Mouse (Mus musculus) midbrain, embryonic 15.5 days (tissue): ENCODE results near the gene Cacnb4. TPM values are rescaled to one million over a fixed set of nuclear protein-coding genes. Genes with fewer than 3 reads are reported as not detected.
A peak's percentile ranks its signal among the peaks of the same experiment; 100 is the strongest.

ENCODE experiments used
- ATAC-seq: fragments of 200-750 bp; cut with Nextera tagmentation; replicated peaks from 2 replicates; pipeline ENCODE4 v1.8.0; 2017; ENCODE audit warnings: moderate TSS enrichment
- H3K27ac ChIP-seq: fragments of 300-500 bp; sonication (generic); 2 replicates; pipeline ENCODE4 v1.5.1; 2015; ENCODE audit warnings: mild to moderate bottlenecking, inconsistent platforms
- H3K27me3 ChIP-seq: fragments of 300-500 bp; sonication (generic); replicated peaks from 2 replicates; pipeline ENCODE4 v1.6.1; 2015; ENCODE audit warnings: inconsistent platforms
- H3K36me3 ChIP-seq: fragments of 300-500 bp; sonication (generic); replicated peaks from 2 replicates; pipeline ENCODE4 v1.6.1; 2015; ENCODE audit warnings: inconsistent platforms
- H3K4me1 ChIP-seq: fragments of 300-500 bp; sonication (generic); 2 replicates; pipeline ENCODE4 v1.6.1; 2015; ENCODE audit warnings: inconsistent platforms
- H3K4me2 ChIP-seq: fragments of 300-500 bp; sonication (generic); 2 replicates; pipeline ENCODE4 v1.6.1; 2015; ENCODE audit warnings: inconsistent platforms, mild to moderate bottlenecking, moderate library complexity
- H3K4me3 ChIP-seq: fragments of 300-500 bp; sonication (generic); 2 replicates; pipeline ENCODE4 v1.5.1; 2015; ENCODE audit warnings: mild to moderate bottlenecking, inconsistent platforms
- H3K9ac ChIP-seq: fragments of 300-500 bp; sonication (generic); 2 replicates; pipeline ENCODE4 v1.6.1; 2015; ENCODE audit warnings: mild to moderate bottlenecking, inconsistent platforms
- H3K9me3 ChIP-seq: fragments of 300-500 bp; sonication (generic); 2 replicates; pipeline ENCODE4 v1.6.1; 2016; ENCODE audit warnings: inconsistent platforms
- WGBS: fragments of 180-500 bp; shearing (Covaris S2); methylation state at CpG from one replicate; pipeline ENCODE4 v1.1.7; 2015; ENCODE audit warnings: mixed read lengths; 5-methylcytosine and 5-hydroxymethylcytosine counted together
- polyA plus RNA-seq: library from polyadenylated mRNA; unstranded; fragments of >200 nt; fragmentation: Nextera tagmentation; extraction: Ambion mirVana; gene quantifications from 2 replicates; pipeline ENCODE4 v1.2.1, GENCODE M21; 2015

Cacnb4 gene
- polyA plus RNA-seq: 12.1 and 13.7 TPM in 2 replicates

- peak; percentile 92 for ATAC-seq
- 2% methylated on average over 56 of the region's 77 CpGs for whole genome bisulfite sequencing
Observed at GRCm38 (mm10) chr2:52676023-52676912, at the start of gene Cacnb4. Gene Cacnb4 (minus strand): TSS chr2:52676831.

GRCm38 (mm10) chr2:52720231-52721025 lies 43.8 kb upstream of the Cacnb4 start:
- H3K9me3 ChIP-seq: no peaks in the 10 kb centered on the region
- H3K27me3 ChIP-seq: no peaks in the 10 kb centered on the region
- H3K27ac ChIP-seq: no peak overlapping the region
- no peak overlapping the region for H3K9ac ChIP-seq
- peak; percentile 50; the same call in 1 of the 2 replicates for ATAC-seq
- H3K4me3 ChIP-seq: no peak overlapping the region
- no peaks in the 10 kb centered on the region for H3K36me3 ChIP-seq
- 23% methylated on average over 13 of the region's 13 CpGs for WGBS
- H3K4me2 ChIP-seq: no peak overlapping the region
- H3K4me1 ChIP-seq: 0 out of 2 replicates have a peak, but pooled peaks cover 3% of the 10 kb centered on the region

More at GRCm38 (mm10) chr2:52676023-52676912, at the start of gene Cacnb4:
- peaks cover 12% of the 10 kb centered on the region; the same call in 1 of the 2 replicates for H3K27me3 ChIP-seq
- no peaks in the 10 kb centered on the region for H3K9me3 ChIP-seq
- peak within 1 kb of the TSS; percentile 98 for H3K4me2 ChIP-seq
- no peaks in the 10 kb centered on the region for H3K36me3 ChIP-seq
- peaks cover 19% of the 10 kb centered on the region for H3K4me1 ChIP-seq
- peak within 1 kb of the TSS; percentile 73 for H3K9ac ChIP-seq
- H3K4me3 ChIP-seq: peak within 1 kb of the TSS; percentile 85
- H3K27ac ChIP-seq: peak within 1 kb of the TSS; percentile 59

- H3K9ac ChIP-seq: no peak overlapping the region
- no peak overlapping the region for H3K4me2 ChIP-seq
- H3K4me3 ChIP-seq: no peak overlapping the region
- H3K36me3 ChIP-seq: peaks cover 3% of the 10 kb centered on the region; the same call in 1 of the 2 replicates
- WGBS: 91% methylated on average over 5 of the region's 5 CpGs
- H3K4me1 ChIP-seq: 0 out of 2 replicates have a peak, but pooled peaks cover 3% of the 10 kb centered on the region
- H3K27ac ChIP-seq: no peak overlapping the region
- no peaks in the 10 kb centered on the region for H3K9me3 ChIP-seq
- no peaks in the 10 kb centered on the region for H3K27me3 ChIP-seq
- ATAC-seq: no peak
Observed at GRCm38 (mm10) chr2:52717076-52717475, 40.4 kb upstream of the Cacnb4 start.

- no peak overlapping the region for H3K27ac ChIP-seq
Observed at GRCm38 (mm10) chr2:52715538-52715937, 38.9 kb upstream of the Cacnb4 start.

GRCm38 (mm10) chr2:52714111-52714510 lies 37.5 kb upstream of the Cacnb4 start:
- 94% methylated on average over 4 of the region's 4 CpGs for WGBS
- Histone ChIP-seq H3K9me3 (no peaks in the 10 kb centered on the region), H3K4me1 (no peaks in the 10 kb centered on the region), H3K9ac (no peak overlapping the region), H3K4me2 (no peak overlapping the region), H3K36me3 (peaks cover 8% of the 10 kb centered on the region; the same call in 1 of the 2 replicates), H3K27ac (no peak overlapping the region), H3K27me3 (no peaks in the 10 kb centered on the region), H3K4me3 (no peak overlapping the region)
- no peak for ATAC-seq

More at GRCm38 (mm10) chr2:52715538-52715937, 38.9 kb upstream of the Cacnb4 start:
- Histone ChIP-seq H3K4me1 (0 out of 2 replicates have a peak, but pooled peaks cover 3% of the 10 kb centered on the region), H3K4me2 (no peak overlapping the region), H3K9ac (no peak overlapping the region), H3K4me3 (no peak overlapping the region), H3K36me3 (peaks cover 3% of the 10 kb centered on the region; the same call in 1 of the 2 replicates), H3K9me3 (no peaks in the 10 kb centered on the region), H3K27me3 (no peaks in the 10 kb centered on the region)
- ATAC-seq: no peak
- WGBS: 85% methylated on average over 6 of the region's 6 CpGs

GRCm38 (mm10) chr2:52710804-52711203 lies 34.2 kb upstream of the Cacnb4 start:
- H3K9me3 ChIP-seq: no peaks in the 10 kb centered on the region
- H3K9ac ChIP-seq: no peak overlapping the region
- H3K4me1 ChIP-seq: no peaks in the 10 kb centered on the region
- H3K27me3 ChIP-seq: no peaks in the 10 kb centered on the region
- peaks cover 10% of the 10 kb centered on the region; the same call in 1 of the 2 replicates for H3K36me3 ChIP-seq
- H3K27ac ChIP-seq: no peak overlapping the region
- H3K4me3 ChIP-seq: no peak overlapping the region
- H3K4me2 ChIP-seq: no peak overlapping the region
- no peak for ATAC-seq
- WGBS: 79% methylated on average over 2 of the region's 2 CpGs

- Histone ChIP-seq H3K4me3 (no peak overlapping the region), H3K9ac (no peak overlapping the region), H3K4me1 (no peaks in the 10 kb centered on the region), H3K36me3 (peaks cover 12% of the 10 kb centered on the region; the same call in 1 of the 2 replicates), H3K27me3 (no peaks in the 10 kb centered on the region), H3K27ac (no peak overlapping the region), H3K9me3 (no peaks in the 10 kb centered on the region), H3K4me2 (no peak overlapping the region)
- WGBS: 94% methylated on average over 5 of the region's 5 CpGs
- no peak for ATAC-seq
Observed at GRCm38 (mm10) chr2:52709417-52709816, 32.8 kb upstream of the Cacnb4 start.

- Histone ChIP-seq H3K4me1 (no peaks in the 10 kb centered on the region), H3K36me3 (peaks cover 7% of the 10 kb centered on the region; the same call in 1 of the 2 replicates), H3K27me3 (no peaks in the 10 kb centered on the region), H3K27ac (no peak overlapping the region), H3K9ac (no peak overlapping the region), H3K4me3 (no peak overlapping the region), H3K4me2 (no peak overlapping the region), H3K9me3 (no peaks in the 10 kb centered on the region)
- 84% methylated on average over 11 of the region's 11 CpGs for WGBS
- ATAC-seq: no peak
Observed at GRCm38 (mm10) chr2:52701368-52702036, 24.9 kb upstream of the Cacnb4 start.

- no peak overlapping the region for H3K27ac ChIP-seq
- no peaks in the 10 kb centered on the region for H3K4me1 ChIP-seq
- ATAC-seq: no peak
- H3K27me3 ChIP-seq: no peaks in the 10 kb centered on the region
- no peaks in the 10 kb centered on the region for H3K9me3 ChIP-seq
- H3K4me2 ChIP-seq: no peak overlapping the region
- no peak overlapping the region for H3K9ac ChIP-seq
- WGBS: 60% methylated on average over 5 of the region's 5 CpGs
- no peak overlapping the region for H3K4me3 ChIP-seq
- peaks cover 2% of the 10 kb centered on the region; the same call in 1 of the 2 replicates for H3K36me3 ChIP-seq
Observed at GRCm38 (mm10) chr2:52700352-52700751, 23.7 kb upstream of the Cacnb4 start.

GRCm38 (mm10) chr2:52694604-52695003 lies 18.0 kb upstream of the Cacnb4 start:
- no peak overlapping the region for H3K9ac ChIP-seq
- no peaks in the 10 kb centered on the region for H3K4me1 ChIP-seq
- ATAC-seq: no peak
- H3K27ac ChIP-seq: no peak overlapping the region
- H3K9me3 ChIP-seq: no peaks in the 10 kb centered on the region
- no peaks in the 10 kb centered on the region for H3K36me3 ChIP-seq
- H3K27me3 ChIP-seq: no peaks in the 10 kb centered on the region
- WGBS: 86% methylated on average over 6 of the region's 6 CpGs
- no peak overlapping the region for H3K4me2 ChIP-seq
- H3K4me3 ChIP-seq: no peak overlapping the region

- no peak for ATAC-seq
- no peaks in the 10 kb centered on the region for H3K9me3 ChIP-seq
- H3K4me3 ChIP-seq: no peak overlapping the region
- H3K4me1 ChIP-seq: no peaks in the 10 kb centered on the region
- H3K27me3 ChIP-seq: no peaks in the 10 kb centered on the region
- H3K9ac ChIP-seq: no peak overlapping the region
- H3K27ac ChIP-seq: no peak overlapping the region
- H3K36me3 ChIP-seq: no peaks in the 10 kb centered on the region
- H3K4me2 ChIP-seq: no peak overlapping the region
- WGBS: 75% methylated on average over 4 of the region's 4 CpGs
Observed at GRCm38 (mm10) chr2:52691745-52692144, 15.1 kb upstream of the Cacnb4 start.
